Mouse (Mus musculus) midbrain, embryonic 11.5 days (tissue): ENCODE results near the gene Ggt6. TPM values are rescaled to one million over a fixed set of nuclear protein-coding genes. Genes with fewer than 3 reads are reported as not detected.

ENCODE experiments used
- ATAC-seq: fragments of 200-750 bp; cut with Nextera tagmentation; 2 replicates; pipeline ENCODE4 v1.8.0; 2017; ENCODE audit warnings: moderate TSS enrichment, moderate library complexity; ENCODE audit not compliant: low FRiP score
- DNase-seq: peaks from one replicate; pipeline ENCODE4 v3.0.0; 2015; ENCODE audit warnings: low spot score; ENCODE audit errors: missing footprints
- H3K27ac ChIP-seq: fragments of 300-500 bp; sonication (generic); 2 replicates; pipeline ENCODE4 v1.5.1; 2014; ENCODE audit warnings: low read depth, low read length
- H3K27me3 ChIP-seq: fragments of 300-500 bp; sonication (generic); 2 replicates; pipeline ENCODE4 v1.6.1; 2014; ENCODE audit warnings: mild to moderate bottlenecking, low read length, moderate library complexity, mixed read lengths; ENCODE audit not compliant: control insufficient read depth, insufficient read depth
- H3K36me3 ChIP-seq: fragments of 300-500 bp; sonication (generic); 2 replicates; pipeline ENCODE4 v1.6.1; 2014; ENCODE audit warnings: mild to moderate bottlenecking, low read length, moderate library complexity, mixed read lengths; ENCODE audit not compliant: control insufficient read depth, insufficient read depth
- H3K4me1 ChIP-seq: fragments of 300-500 bp; sonication (generic); 2 replicates; pipeline ENCODE4 v1.6.1; 2014; ENCODE audit warnings: low read length; ENCODE audit not compliant: control insufficient read depth, insufficient read depth
- H3K4me2 ChIP-seq: fragments of 300-500 bp; sonication (generic); 2 replicates; pipeline ENCODE4 v1.6.1; 2014; ENCODE audit warnings: mild to moderate bottlenecking, moderate library complexity
- H3K4me3 ChIP-seq: fragments of 300-500 bp; sonication (generic); 2 replicates; pipeline ENCODE4 v1.5.1; 2014; ENCODE audit warnings: low read depth, low read length
- H3K9ac ChIP-seq: fragments of 300-500 bp; sonication (generic); 2 replicates; pipeline ENCODE4 v1.6.1; 2014; ENCODE audit warnings: low read length
- H3K9me3 ChIP-seq: fragments of 300-500 bp; sonication (generic); 2 replicates; pipeline ENCODE4 v1.6.1; 2016; ENCODE audit warnings: low read length; ENCODE audit not compliant: control insufficient read depth
- WGBS: fragments of 180-500 bp; shearing (Covaris S2); extraction: QIAGEN DNeasy Blood & Tissue Kit; methylation state at CpG from one replicate; pipeline ENCODE4 v1.1.7; 2014; 5-methylcytosine and 5-hydroxymethylcytosine counted together
- polyA plus RNA-seq: library from polyadenylated mRNA; unstranded; fragments of >200 nt; fragmentation: Nextera tagmentation; extraction: Ambion mirVana; gene quantifications from 2 replicates; pipeline ENCODE4 v1.2.1, GENCODE M21; 2014

The Ggt6 gene
- polyA plus RNA-seq: not detected in 2 replicates

DNA sequence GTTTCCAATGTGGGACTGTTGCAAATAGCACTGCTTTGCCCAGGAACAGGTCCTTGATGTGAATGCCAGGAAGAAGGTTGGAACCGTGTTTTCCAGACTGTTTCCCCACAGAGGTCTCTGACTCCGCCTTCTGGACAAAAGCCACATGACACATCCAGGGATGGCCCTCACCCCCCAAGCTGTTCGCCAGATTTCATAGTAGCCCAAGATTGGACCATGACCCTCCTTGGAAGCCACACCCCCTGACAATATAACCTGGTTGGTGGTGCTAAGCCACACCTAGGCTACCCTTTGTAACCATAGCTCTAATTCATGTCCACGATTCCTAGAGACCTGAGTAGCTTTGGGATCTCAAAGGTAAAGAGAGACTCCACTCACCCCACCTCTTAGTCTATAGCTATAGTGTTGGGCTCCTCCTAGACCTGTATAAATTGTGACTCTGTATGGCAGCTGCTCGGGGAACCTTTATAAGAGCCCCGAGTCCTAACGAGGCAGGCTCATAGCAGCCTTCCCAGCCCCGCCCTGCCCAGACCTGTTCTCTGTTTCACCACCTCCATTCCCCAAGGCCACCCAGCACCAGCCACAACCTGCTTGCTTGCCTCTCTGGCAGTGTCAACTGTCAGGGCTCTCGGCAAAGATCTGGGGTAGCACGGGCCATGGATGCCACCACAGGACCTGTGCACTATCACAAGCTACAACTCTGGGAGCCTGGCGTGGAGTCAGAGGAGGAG is at the start of gene Ggt6:
Gene Ggt6, plus strand, starts transcription at position 564 of the 731 bp plus-strand sequence.
- WGBS: 78% methylated on average over 11 of the region's 11 CpGs
- Histone ChIP-seq H3K27ac (no peak within 1 kb of the TSS), H3K9ac (no peak within 1 kb of the TSS), H3K36me3 (no peaks in the 10 kb centered on the region), H3K27me3 (no peaks in the 10 kb centered on the region), H3K9me3 (no peaks in the 10 kb centered on the region), H3K4me1 (no peaks in the 10 kb centered on the region), H3K4me3 (no peak within 1 kb of the TSS), H3K4me2 (no peak within 1 kb of the TSS)
- DNase-seq: no peak
- no peak for ATAC-seq

DNA sequence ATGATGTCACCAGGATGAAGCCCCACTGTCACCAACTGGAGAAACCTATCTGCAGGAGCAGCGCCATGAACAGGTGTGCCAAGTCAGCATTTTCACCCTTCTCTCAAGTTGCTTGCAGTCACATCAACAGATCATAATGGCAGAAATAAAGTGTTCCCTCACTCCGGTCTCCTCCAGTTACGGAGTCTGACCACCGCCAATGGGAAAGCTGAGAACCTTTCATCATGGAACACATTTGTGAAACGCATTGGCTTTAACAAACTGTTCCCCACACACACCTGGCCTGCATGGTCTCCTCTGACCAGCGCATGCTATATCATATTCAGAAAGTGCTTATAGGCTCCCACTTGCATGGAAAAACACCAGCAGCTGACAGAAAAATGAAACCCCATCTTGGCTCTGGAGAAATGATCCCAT is 47.2 kb upstream of the Ggt6 start:
- Histone ChIP-seq H3K4me1 (no peaks in the 10 kb centered on the region), H3K27me3 (no peaks in the 10 kb centered on the region), H3K9me3 (no peaks in the 10 kb centered on the region), H3K9ac (no peak overlapping the region), H3K27ac (no peak overlapping the region), H3K4me3 (no peak overlapping the region), H3K4me2 (no peak overlapping the region), H3K36me3 (no peaks in the 10 kb centered on the region)
- WGBS: 94% methylated on average over 6 of the region's 6 CpGs
- DNase-seq (no peak), ATAC-seq (no peak)

DNA sequence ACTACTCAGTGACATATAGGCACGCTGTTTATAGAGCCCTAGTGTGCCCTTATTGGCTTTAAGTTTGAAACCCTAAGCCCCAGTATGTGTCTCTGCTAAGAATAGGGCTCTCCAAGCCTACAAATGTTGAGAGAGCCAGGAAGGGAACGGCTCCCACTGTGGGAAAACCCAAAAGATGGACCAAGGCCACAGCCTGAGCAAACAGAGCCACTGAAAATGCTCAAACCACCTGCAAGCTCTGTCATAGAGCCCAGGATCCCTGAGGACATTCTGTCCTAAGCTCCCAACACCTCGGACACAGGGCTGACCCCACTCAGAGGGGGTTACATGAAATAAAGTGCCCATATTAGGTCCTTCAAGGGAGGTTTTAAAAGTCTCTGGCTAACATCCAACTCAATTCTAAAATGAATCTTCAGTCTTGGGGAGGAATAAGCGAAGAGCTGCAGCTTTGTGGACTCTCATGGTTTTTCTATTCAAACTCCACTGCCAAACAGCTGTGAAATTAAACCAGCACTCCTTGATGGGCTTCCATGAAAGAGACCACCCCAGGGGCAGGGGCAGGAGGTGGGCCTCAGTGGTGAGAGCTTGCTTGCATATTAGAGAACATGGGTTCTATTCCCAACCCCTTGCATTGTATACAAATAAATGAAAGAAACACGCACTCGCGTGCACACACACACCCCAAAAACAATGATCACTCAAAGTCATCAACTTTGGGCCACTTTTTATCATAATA is 45.8 kb upstream of the Ggt6 start:
- 90% methylated on average over 7 of the region's 7 CpGs for WGBS
- Histone ChIP-seq H3K9me3 (no peaks in the 10 kb centered on the region), H3K9ac (no peak overlapping the region), H3K4me3 (no peak overlapping the region), H3K36me3 (no peaks in the 10 kb centered on the region), H3K27ac (no peak overlapping the region), H3K4me1 (no peaks in the 10 kb centered on the region), H3K27me3 (no peaks in the 10 kb centered on the region), H3K4me2 (no peak overlapping the region)
- DNase-seq (no peak), ATAC-seq (no peak)

DNA sequence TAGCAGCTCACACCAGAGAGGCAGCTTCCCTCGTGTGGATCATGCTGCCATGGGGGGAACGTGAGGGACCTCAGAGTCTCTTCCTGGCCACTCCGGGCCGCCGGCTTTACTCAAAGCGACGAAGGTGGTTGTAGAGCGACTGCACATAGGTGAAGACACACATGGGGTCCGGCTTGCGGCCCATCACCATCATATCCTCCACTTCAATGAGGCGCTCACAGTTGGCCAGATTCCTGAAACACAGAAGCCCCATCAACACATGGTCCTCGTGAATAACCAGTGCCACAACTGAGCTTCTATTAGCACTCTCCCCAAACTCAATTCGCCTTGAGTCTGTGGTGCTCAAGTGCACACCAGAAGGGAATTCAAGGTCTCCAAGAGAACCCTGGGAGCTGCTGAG is 44.1 kb upstream of the Ggt6 start:
- DNase-seq: no peak

GRCm38 (mm10) chr11:72393243-72393642 is 42.1 kb upstream of the Ggt6 start:
- ATAC-seq: no peak
- H3K36me3 ChIP-seq: no peaks in the 10 kb centered on the region
- H3K4me2 ChIP-seq: no peak overlapping the region
- H3K27ac ChIP-seq: no peak overlapping the region
- no peaks in the 10 kb centered on the region for H3K27me3 ChIP-seq
- no peaks in the 10 kb centered on the region for H3K9me3 ChIP-seq
- DNase-seq: peak; percentile 33
- H3K4me1 ChIP-seq: no peaks in the 10 kb centered on the region
- H3K4me3 ChIP-seq: no peak overlapping the region
- 97% methylated on average over 3 of the region's 3 CpGs for WGBS
- H3K9ac ChIP-seq: no peak overlapping the region

More for the DNA sequence above, 44.1 kb upstream of the Ggt6 start:
- no peak overlapping the region for H3K9ac ChIP-seq
- H3K4me2 ChIP-seq: no peak overlapping the region
- 92% methylated on average over 13 of the region's 13 CpGs for WGBS
- no peak overlapping the region for H3K4me3 ChIP-seq
- H3K27me3 ChIP-seq: no peaks in the 10 kb centered on the region
- H3K4me1 ChIP-seq: no peaks in the 10 kb centered on the region
- H3K27ac ChIP-seq: no peak overlapping the region
- no peaks in the 10 kb centered on the region for H3K9me3 ChIP-seq
- H3K36me3 ChIP-seq: no peaks in the 10 kb centered on the region
- ATAC-seq: no peak

DNA sequence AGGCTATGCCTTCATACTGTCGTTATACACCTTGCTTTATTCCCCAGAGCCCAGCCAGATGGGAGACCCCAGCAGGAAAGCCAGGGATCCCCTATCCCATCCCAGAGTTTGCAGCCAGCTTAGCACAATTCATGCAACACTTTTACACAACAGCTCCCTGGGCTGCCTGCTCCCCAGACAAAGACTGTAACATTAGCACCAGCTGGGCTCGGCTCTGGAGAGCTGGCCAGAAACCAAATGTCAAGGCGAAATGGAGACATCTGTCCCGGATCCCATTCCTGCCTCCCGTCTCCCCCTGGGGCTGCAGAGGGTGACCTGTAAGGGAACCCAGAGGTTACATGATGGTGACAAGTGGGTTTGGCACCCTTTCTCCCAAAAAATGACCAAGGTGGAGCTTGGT is 41.7 kb upstream of the Ggt6 start:
- ATAC-seq (no peak), DNase-seq (peak; percentile 26)
- Histone ChIP-seq H3K4me1 (no peaks in the 10 kb centered on the region), H3K4me3 (no peak overlapping the region), H3K36me3 (no peaks in the 10 kb centered on the region), H3K9me3 (no peaks in the 10 kb centered on the region), H3K27me3 (no peaks in the 10 kb centered on the region), H3K27ac (no peak overlapping the region), H3K9ac (no peak overlapping the region), H3K4me2 (no peak overlapping the region)
- 73% methylated on average over 5 of the region's 5 CpGs for WGBS

DNA sequence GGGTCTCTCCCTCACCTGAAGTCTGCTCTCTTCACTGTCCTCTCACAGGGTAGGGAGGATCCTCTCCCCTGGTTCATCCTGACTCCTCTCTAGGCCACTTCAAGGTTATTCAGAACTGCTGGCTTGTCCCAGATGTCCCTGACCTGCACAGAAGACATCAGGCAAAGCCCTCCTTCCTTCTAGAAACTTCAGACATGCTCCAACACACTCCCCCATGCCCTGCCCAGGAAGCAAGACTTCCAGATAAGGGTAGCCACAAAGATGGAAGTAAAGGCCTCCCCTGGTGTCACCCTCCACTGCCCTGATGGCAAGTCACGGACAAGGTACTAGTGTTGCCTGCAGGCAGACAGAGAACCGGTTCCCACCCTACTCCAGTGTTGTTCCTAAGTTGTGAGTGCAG is 40.6 kb upstream of the Ggt6 start:
- Histone ChIP-seq H3K4me3 (no peak overlapping the region), H3K9me3 (no peaks in the 10 kb centered on the region), H3K9ac (no peak overlapping the region), H3K36me3 (no peaks in the 10 kb centered on the region), H3K4me1 (no peaks in the 10 kb centered on the region), H3K27ac (no peak overlapping the region), H3K4me2 (no peak overlapping the region), H3K27me3 (no peaks in the 10 kb centered on the region)
- ATAC-seq (no peak), DNase-seq (peak; percentile 53)
- 78% methylated on average over 2 of the region's 2 CpGs for WGBS

DNA sequence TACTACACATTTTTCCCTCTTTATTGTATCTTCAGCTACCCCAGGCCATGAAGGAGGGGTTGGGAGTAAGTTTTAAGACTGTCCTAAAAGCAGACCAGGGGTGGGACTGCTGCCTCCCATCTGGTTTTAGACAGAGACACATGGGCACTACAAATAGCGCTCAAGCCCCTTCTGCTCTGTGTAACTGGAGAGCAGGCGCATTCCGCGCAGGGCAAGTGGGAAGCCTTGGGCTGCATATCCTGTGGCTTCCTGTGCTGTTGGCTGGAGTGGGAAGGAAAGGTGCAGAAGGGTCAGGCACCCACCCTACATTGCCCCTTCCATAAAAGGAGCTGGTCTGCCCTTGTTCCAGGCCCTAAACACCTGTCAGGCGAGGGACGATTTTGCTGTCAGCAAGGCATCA is 39.7 kb upstream of the Ggt6 start:
- no peak overlapping the region for H3K9ac ChIP-seq
- H3K27ac ChIP-seq: no peak overlapping the region
- WGBS: 89% methylated on average over 6 of the region's 6 CpGs
- no peaks in the 10 kb centered on the region for H3K4me1 ChIP-seq
- H3K4me3 ChIP-seq: no peak overlapping the region
- ATAC-seq (no peak), DNase-seq (peak; percentile 19)
- no peak overlapping the region for H3K4me2 ChIP-seq
- no peaks in the 10 kb centered on the region for H3K9me3 ChIP-seq
- H3K36me3 ChIP-seq: no peaks in the 10 kb centered on the region
- H3K27me3 ChIP-seq: no peaks in the 10 kb centered on the region

- Histone ChIP-seq H3K4me1 (no peaks in the 10 kb centered on the region), H3K4me2 (no peak overlapping the region), H3K27me3 (no peaks in the 10 kb centered on the region), H3K9ac (no peak overlapping the region), H3K9me3 (no peaks in the 10 kb centered on the region), H3K27ac (no peak overlapping the region), H3K4me3 (no peak overlapping the region), H3K36me3 (no peaks in the 10 kb centered on the region)
- 89% methylated on average over 7 of the region's 7 CpGs for WGBS
- ATAC-seq (no peak), DNase-seq (peak; percentile 4)
Observed at GRCm38 (mm10) chr11:72396621-72397020, 38.7 kb upstream of the Ggt6 start.
